Mouse (Mus musculus) stomach, embryonic 14.5 days (tissue): ENCODE data around the gene Mpzl3. TPM values are rescaled to one million over a fixed set of nuclear protein-coding genes. Genes with fewer than 3 reads are reported as not detected.

Source experiments
- ATAC-seq: fragments of 200-750 bp; cut with Nextera tagmentation; 2 replicates; pipeline ENCODE4 v1.8.0; 2017; ENCODE audit warnings: low read depth, moderate TSS enrichment; ENCODE audit not compliant: insufficient number of reproducible peaks, insufficient read depth, low FRiP score
- H3K27ac ChIP-seq: fragments of 300-500 bp; sonication (generic); 2 replicates; pipeline ENCODE4 v1.5.1; 2014; ENCODE audit warnings: mild to moderate bottlenecking, low read length, moderate library complexity, mixed read lengths
- H3K27me3 ChIP-seq: fragments of 300-500 bp; sonication (generic); 2 replicates; pipeline ENCODE4 v1.6.1; 2014; ENCODE audit warnings: low read length, control low read depth, mixed read lengths; ENCODE audit not compliant: control insufficient read depth, insufficient read depth
- H3K36me3 ChIP-seq: fragments of 300-500 bp; sonication (generic); 2 replicates; pipeline ENCODE4 v1.6.1; 2014; ENCODE audit warnings: mild to moderate bottlenecking, control low read depth, low read length, moderate library complexity, mixed read lengths; ENCODE audit not compliant: control insufficient read depth, insufficient read depth
- H3K4me1 ChIP-seq: fragments of 300-500 bp; sonication (generic); 2 replicates; pipeline ENCODE4 v1.6.1; 2014; ENCODE audit warnings: low read length, control low read depth, mixed read lengths; ENCODE audit not compliant: control insufficient read depth, insufficient read depth
- H3K4me2 ChIP-seq: fragments of 300-500 bp; sonication (generic); replicated peaks from 2 replicates; pipeline ENCODE4 v1.6.1; 2014; ENCODE audit warnings: low read depth, low read length, control low read depth
- H3K4me3 ChIP-seq: fragments of 300-500 bp; sonication (generic); 2 replicates; pipeline ENCODE4 v1.5.1; 2014; ENCODE audit warnings: low read depth, low read length, control low read depth
- H3K9ac ChIP-seq: fragments of 300-500 bp; sonication (generic); replicated peaks from 2 replicates; pipeline ENCODE4 v1.6.1; 2014; ENCODE audit warnings: low read depth, mild to moderate bottlenecking, control low read depth, low read length, moderate library complexity, mixed read lengths
- H3K9me3 ChIP-seq: fragments of 300-500 bp; sonication (generic); 2 replicates; pipeline ENCODE4 v1.6.1; 2016; ENCODE audit warnings: low read depth, low read length, control low read depth; ENCODE audit not compliant: control insufficient read depth
- WGBS: fragments of 180-500 bp; shearing (Covaris S2); extraction: QIAGEN DNeasy Blood & Tissue Kit; methylation state at CpG from one replicate; pipeline ENCODE4 v1.1.7; 2014; 5-methylcytosine and 5-hydroxymethylcytosine counted together
- polyA plus RNA-seq: library from polyadenylated mRNA; unstranded; fragments of >200 nt; fragmentation: Nextera tagmentation; extraction: Ambion mirVana; gene quantifications from 2 replicates; pipeline ENCODE4 v1.2.1, GENCODE M21; 2014

The Mpzl3 gene
- polyA plus RNA-seq, 1 experiment from 2014 or later, result 3.1 TPM

- no peak for ATAC-seq
- H3K36me3 ChIP-seq, result no peaks in the 10 kb centered on the region
- WGBS, result 86% methylated on average over 5 of the region's 5 CpGs
- no peaks in the 10 kb centered on the region for H3K4me1 ChIP-seq
- no peaks in the 10 kb centered on the region for H3K27me3 ChIP-seq
- H3K27ac ChIP-seq, result no peak overlapping the region
- no peak overlapping the region for H3K4me2 ChIP-seq
- H3K9me3 ChIP-seq, result no peaks in the 10 kb centered on the region
- H3K4me3 ChIP-seq, result no peak overlapping the region
- H3K9ac ChIP-seq, result no peak overlapping the region
Measured at GRCm38 (mm10) chr9:45097877-45098276, 42.9 kb downstream of the Mpzl3 start.

- WGBS, result 32% methylated on average over 3 of the region's 3 CpGs
- H3K27ac ChIP-seq, result no peak overlapping the region
- no peaks in the 10 kb centered on the region for H3K27me3 ChIP-seq
- H3K9ac ChIP-seq, result no peak overlapping the region
- H3K9me3 ChIP-seq, result no peaks in the 10 kb centered on the region
- H3K4me1 ChIP-seq, result no peaks in the 10 kb centered on the region
- ATAC-seq, result no peak
- H3K4me3 ChIP-seq, result no peak overlapping the region
- H3K36me3 ChIP-seq, result no peaks in the 10 kb centered on the region
- no peak overlapping the region for H3K4me2 ChIP-seq
Measured at GRCm38 (mm10) chr9:45098426-45098825, 43.4 kb downstream of the Mpzl3 start.

GRCm38 (mm10) chr9:45102528-45102927, 47.5 kb downstream of the Mpzl3 start:
- H3K27ac ChIP-seq, result no peak overlapping the region
- H3K9me3 ChIP-seq, result no peaks in the 10 kb centered on the region
- H3K36me3 ChIP-seq, result no peaks in the 10 kb centered on the region
- no peaks in the 10 kb centered on the region for H3K4me1 ChIP-seq
- ATAC-seq, result no peak
- H3K4me2 ChIP-seq, result no peak overlapping the region
- no peak overlapping the region for H3K9ac ChIP-seq
- no peak overlapping the region for H3K4me3 ChIP-seq
- H3K27me3 ChIP-seq, result no peaks in the 10 kb centered on the region
- 86% methylated on average over 1 of the region's 1 CpGs for WGBS

GRCm38 (mm10) chr9:45103211-45103979, 48.4 kb downstream of the Mpzl3 start:
- 54% methylated on average over 11 of the region's 11 CpGs for WGBS
- H3K4me3 ChIP-seq, result no peak overlapping the region
- H3K9me3 ChIP-seq, result no peaks in the 10 kb centered on the region
- H3K4me2 ChIP-seq, result no peak overlapping the region
- H3K9ac ChIP-seq, result no peak overlapping the region
- no peaks in the 10 kb centered on the region for H3K4me1 ChIP-seq
- H3K27ac ChIP-seq, result no peak overlapping the region
- no peaks in the 10 kb centered on the region for H3K27me3 ChIP-seq
- peak; percentile 74; the same call in 1 of the 2 replicates for ATAC-seq
- no peaks in the 10 kb centered on the region for H3K36me3 ChIP-seq

- H3K4me1 ChIP-seq, result no peaks in the 10 kb centered on the region
- no peak overlapping the region for H3K4me2 ChIP-seq
- no peaks in the 10 kb centered on the region for H3K36me3 ChIP-seq
- H3K27ac ChIP-seq, result no peak overlapping the region
- H3K9ac ChIP-seq, result no peak overlapping the region
- WGBS, result 83% methylated on average over 2 of the region's 2 CpGs
- H3K4me3 ChIP-seq, result no peak overlapping the region
- H3K9me3 ChIP-seq, result no peaks in the 10 kb centered on the region
- no peaks in the 10 kb centered on the region for H3K27me3 ChIP-seq
- ATAC-seq, result no peak
Measured at GRCm38 (mm10) chr9:45105596-45106374, 50.8 kb downstream of the Mpzl3 start.

- peak overlapping the region; percentile 28; the same call in 1 of the 2 replicates for H3K4me3 ChIP-seq
- no peaks in the 10 kb centered on the region for H3K36me3 ChIP-seq
- peak overlapping the region; percentile 58 for H3K4me2 ChIP-seq
- H3K9ac ChIP-seq, result no peak overlapping the region; the same call in 1 of the 2 replicates
- H3K27ac ChIP-seq, result no peak overlapping the region
- peak; percentile 66; the same call in 1 of the 2 replicates for ATAC-seq
- no peaks in the 10 kb centered on the region for H3K27me3 ChIP-seq
- H3K4me1 ChIP-seq, result peaks cover 8% of the 10 kb centered on the region; the same call in 1 of the 2 replicates
- H3K9me3 ChIP-seq, result no peaks in the 10 kb centered on the region
- WGBS, result 3% methylated on average over 14 of the region's 14 CpGs
Measured at GRCm38 (mm10) chr9:45115706-45116105, 60.7 kb downstream of the Mpzl3 start.

GRCm38 (mm10) chr9:45116819-45117218, 61.8 kb downstream of the Mpzl3 start:
- no peaks in the 10 kb centered on the region for H3K9me3 ChIP-seq

GRCm38 (mm10) chr9:45117741-45118431, 62.9 kb downstream of the Mpzl3 start, which contains the start of gene Scn2b:
TSS of gene Scn2b (plus strand) at chr9:45117782.
- Histone ChIP-seq H3K9me3 (no peaks in the 10 kb centered on the region), H3K36me3 (no peaks in the 10 kb centered on the region), H3K4me2 (peak within 1 kb of the TSS; percentile 78), H3K27ac (peak within 1 kb of the TSS; percentile 89), H3K27me3 (no peaks in the 10 kb centered on the region), H3K4me1 (peaks cover 16% of the 10 kb centered on the region; the same call in 1 of the 2 replicates), H3K4me3 (peak within 1 kb of the TSS; percentile 67), H3K9ac (peak within 1 kb of the TSS; percentile 58)
- ATAC-seq, result peak; percentile 63; the same call in 1 of the 2 replicates
- 2% methylated on average over 13 of the region's 13 CpGs for WGBS

More at GRCm38 (mm10) chr9:45116819-45117218, 61.8 kb downstream of the Mpzl3 start:
- no peak overlapping the region for H3K27ac ChIP-seq
- 54% methylated on average over 9 of the region's 9 CpGs for WGBS
- no peak overlapping the region for H3K4me3 ChIP-seq
- no peaks in the 10 kb centered on the region for H3K27me3 ChIP-seq
- no peak for ATAC-seq
- no peak overlapping the region for H3K4me2 ChIP-seq
- H3K4me1 ChIP-seq, result peaks cover 8% of the 10 kb centered on the region; the same call in 1 of the 2 replicates
- no peak overlapping the region for H3K9ac ChIP-seq
- H3K36me3 ChIP-seq, result no peaks in the 10 kb centered on the region
